Mouse (Mus musculus) kidney, embryonic 14.5 days (tissue): ENCODE measurements around the gene Ptprm. TPM values are rescaled to one million over a fixed set of nuclear protein-coding genes. Genes with fewer than 3 reads are reported as not detected.

ENCODE experiments used
- ATAC-seq: fragments of 200-750 bp; cut with Nextera tagmentation; 2 replicates; pipeline ENCODE4 v1.8.0; 2017; ENCODE audit warnings: moderate number of reproducible peaks, mild to moderate bottlenecking, moderate TSS enrichment, moderate library complexity; ENCODE audit not compliant: low FRiP score, low TSS enrichment
- H3K27ac ChIP-seq: fragments of 300-500 bp; sonication (generic); 2 replicates; pipeline ENCODE4 v1.5.1; 2014; ENCODE audit warnings: low read depth, mild to moderate bottlenecking, low read length, moderate library complexity, mixed read lengths
- H3K27me3 ChIP-seq: fragments of 300-500 bp; sonication (generic); 2 replicates; pipeline ENCODE4 v1.6.1; 2014; ENCODE audit warnings: mild to moderate bottlenecking, low read length; ENCODE audit not compliant: control insufficient read depth, insufficient read depth
- H3K36me3 ChIP-seq: fragments of 300-500 bp; sonication (generic); 2 replicates; pipeline ENCODE4 v1.6.1; 2014; ENCODE audit warnings: low read length, mixed read lengths; ENCODE audit not compliant: control insufficient read depth, insufficient read depth
- H3K4me1 ChIP-seq: fragments of 300-500 bp; sonication (generic); 2 replicates; pipeline ENCODE4 v1.6.1; 2014; ENCODE audit warnings: low read length, mixed read lengths; ENCODE audit not compliant: control insufficient read depth, insufficient read depth
- H3K4me2 ChIP-seq: fragments of 300-500 bp; sonication (generic); replicated peaks from 2 replicates; pipeline ENCODE4 v1.6.1; 2014; ENCODE audit warnings: low read depth, mild to moderate bottlenecking, low read length
- H3K4me3 ChIP-seq: fragments of 300-500 bp; sonication (generic); 2 replicates; pipeline ENCODE4 v1.5.1; 2014; ENCODE audit warnings: mild to moderate bottlenecking, low read length
- H3K9ac ChIP-seq: fragments of 300-500 bp; sonication (generic); 2 replicates; pipeline ENCODE4 v1.6.1; 2014; ENCODE audit warnings: low read depth, mild to moderate bottlenecking, low read length, moderate library complexity
- H3K9me3 ChIP-seq: fragments of 300-500 bp; sonication (generic); 2 replicates; pipeline ENCODE4 v1.6.1; 2016; ENCODE audit warnings: low read length; ENCODE audit not compliant: control insufficient read depth
- WGBS: fragments of 180-500 bp; shearing (Covaris S2); extraction: QIAGEN DNeasy Blood & Tissue Kit; methylation state at CpG from one replicate; pipeline ENCODE4 v1.1.7; 2014; 5-methylcytosine and 5-hydroxymethylcytosine counted together
- polyA plus RNA-seq: library from polyadenylated mRNA; unstranded; fragments of >200 nt; fragmentation: Nextera tagmentation; extraction: Ambion mirVana; gene quantifications from 2 replicates; pipeline ENCODE4 v1.2.1, GENCODE M21; 2014

The Ptprm gene
- polyA plus RNA-seq, 1 experiment from 2014 or later = 22.6 TPM

DNA sequence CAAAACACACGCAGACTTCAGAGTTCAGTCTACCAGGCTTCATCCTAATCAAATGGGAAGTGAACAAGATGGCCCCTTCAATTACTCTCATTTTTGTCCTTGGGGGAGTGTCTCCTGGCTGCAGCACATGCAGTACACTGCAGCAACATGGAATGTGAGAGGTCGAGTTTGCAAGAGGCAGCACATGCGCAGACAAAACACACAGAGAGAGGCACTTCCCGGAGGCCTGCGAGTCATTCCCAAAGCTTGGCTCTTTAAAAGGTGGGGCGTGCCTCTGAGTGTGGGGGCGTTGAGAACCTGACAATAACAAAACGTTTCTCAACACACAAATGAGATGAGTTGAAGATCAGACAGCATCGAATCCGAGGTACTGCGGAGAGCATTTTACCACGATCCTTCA lies 215.3 kb downstream of the Ptprm start:
- Histone ChIP-seq H3K4me3 (no peak overlapping the region), H3K27ac (no peak overlapping the region), H3K4me1 (no peaks in the 10 kb centered on the region; the same call in 1 of the 2 replicates), H3K9ac (no peak overlapping the region), H3K36me3 (no peaks in the 10 kb centered on the region), H3K4me2 (no peak overlapping the region), H3K9me3 (no peaks in the 10 kb centered on the region), H3K27me3 (no peaks in the 10 kb centered on the region)
- ATAC-seq = no peak
- 69% methylated on average over 12 of the region's 12 CpGs for WGBS

DNA sequence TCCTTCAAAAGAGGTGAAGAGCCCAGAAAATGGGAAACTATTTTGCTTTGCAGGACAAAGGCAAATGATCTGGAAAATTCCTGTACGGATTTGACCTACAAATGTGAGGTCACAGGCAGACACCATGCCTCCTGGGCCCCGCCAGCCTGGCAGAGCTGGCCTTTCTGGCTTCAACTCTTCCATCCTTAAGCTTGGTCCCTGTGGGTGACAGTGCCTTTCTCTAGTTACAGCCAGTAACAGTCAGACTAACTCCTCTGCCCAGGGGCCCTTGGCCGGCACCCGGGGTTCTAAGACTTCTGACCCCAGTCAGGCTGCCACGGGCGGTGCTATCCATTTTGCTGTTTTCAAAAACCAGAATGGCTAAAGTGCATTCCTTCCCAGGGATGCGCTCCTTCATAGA lies 217.4 kb downstream of the Ptprm start:
- H3K4me2 ChIP-seq = no peak overlapping the region
- no peak overlapping the region for H3K9ac ChIP-seq
- H3K27ac ChIP-seq = no peak overlapping the region
- no peaks in the 10 kb centered on the region for H3K27me3 ChIP-seq
- H3K36me3 ChIP-seq = no peaks in the 10 kb centered on the region
- no peak for ATAC-seq
- no peak overlapping the region for H3K4me3 ChIP-seq
- WGBS = 64% methylated on average over 7 of the region's 7 CpGs
- no peaks in the 10 kb centered on the region for H3K9me3 ChIP-seq
- peaks cover 8% of the 10 kb centered on the region; the same call in 1 of the 2 replicates for H3K4me1 ChIP-seq

DNA sequence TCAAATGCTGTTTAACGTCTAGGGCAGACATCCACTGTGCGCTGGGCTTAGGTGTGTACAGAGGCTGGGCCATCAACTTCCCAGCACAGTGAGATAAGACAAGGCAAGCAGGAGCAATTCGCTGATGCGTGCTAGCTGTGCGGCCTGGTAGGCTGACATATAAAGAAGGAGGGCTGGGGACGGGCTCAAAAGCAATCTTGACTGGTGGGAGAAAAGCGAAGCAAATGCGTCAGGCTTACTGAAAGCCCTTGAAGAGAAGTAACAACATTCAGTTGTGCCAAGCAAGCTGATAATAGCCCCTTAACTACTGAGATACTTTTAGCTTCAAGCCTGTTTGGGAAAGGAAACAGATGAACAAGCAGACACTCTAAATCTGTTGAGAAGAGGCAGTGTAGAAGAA lies 217.8 kb downstream of the Ptprm start:
- 73% methylated on average over 8 of the region's 8 CpGs for WGBS
- no peaks in the 10 kb centered on the region for H3K36me3 ChIP-seq
- H3K4me1 ChIP-seq = peaks cover 8% of the 10 kb centered on the region; the same call in 1 of the 2 replicates
- ATAC-seq = no peak
- no peak overlapping the region for H3K27ac ChIP-seq
- H3K9ac ChIP-seq = no peak overlapping the region
- no peaks in the 10 kb centered on the region for H3K9me3 ChIP-seq
- no peaks in the 10 kb centered on the region for H3K27me3 ChIP-seq
- H3K4me2 ChIP-seq = no peak overlapping the region
- no peak overlapping the region for H3K4me3 ChIP-seq

DNA sequence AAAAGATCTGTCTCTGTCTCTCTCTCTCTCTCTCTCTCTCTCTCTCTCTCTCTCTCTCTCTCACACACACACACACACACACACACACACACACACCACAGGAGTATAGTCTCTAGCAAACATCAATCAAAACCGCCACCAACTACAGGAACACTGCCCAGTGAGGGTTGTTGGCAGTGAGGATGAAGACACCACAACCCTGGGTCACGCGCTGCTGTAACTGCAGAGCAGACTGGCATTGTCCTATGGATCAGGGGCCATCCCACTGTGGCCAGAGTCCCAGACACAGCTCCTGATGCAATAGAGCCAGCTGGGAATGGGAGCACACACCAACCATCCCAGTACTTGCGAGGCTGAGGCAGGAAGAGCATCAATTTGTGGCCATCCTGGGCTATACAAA lies 220.0 kb downstream of the Ptprm start:
- Histone ChIP-seq H3K4me2 (no peak overlapping the region), H3K9ac (no peak overlapping the region), H3K36me3 (no peaks in the 10 kb centered on the region), H3K9me3 (no peaks in the 10 kb centered on the region), H3K27ac (no peak overlapping the region), H3K27me3 (no peaks in the 10 kb centered on the region), H3K4me3 (no peak overlapping the region), H3K4me1 (peaks cover 8% of the 10 kb centered on the region; the same call in 1 of the 2 replicates)
- ATAC-seq = no peak
- WGBS = 91% methylated on average over 4 of the region's 4 CpGs

GRCm38 (mm10) chr17:67133440-67134103 lies 220.7 kb downstream of the Ptprm start:
- Histone ChIP-seq H3K9ac (no peak overlapping the region), H3K36me3 (no peaks in the 10 kb centered on the region), H3K9me3 (no peaks in the 10 kb centered on the region), H3K27me3 (no peaks in the 10 kb centered on the region), H3K4me3 (no peak overlapping the region), H3K27ac (peak overlapping the region; percentile 30; the same call in 1 of the 2 replicates), H3K4me1 (peaks cover 8% of the 10 kb centered on the region; the same call in 1 of the 2 replicates), H3K4me2 (no peak overlapping the region)
- WGBS = 34% methylated on average over 13 of the region's 13 CpGs
- peak; percentile 71; the same call in 1 of the 2 replicates for ATAC-seq

DNA sequence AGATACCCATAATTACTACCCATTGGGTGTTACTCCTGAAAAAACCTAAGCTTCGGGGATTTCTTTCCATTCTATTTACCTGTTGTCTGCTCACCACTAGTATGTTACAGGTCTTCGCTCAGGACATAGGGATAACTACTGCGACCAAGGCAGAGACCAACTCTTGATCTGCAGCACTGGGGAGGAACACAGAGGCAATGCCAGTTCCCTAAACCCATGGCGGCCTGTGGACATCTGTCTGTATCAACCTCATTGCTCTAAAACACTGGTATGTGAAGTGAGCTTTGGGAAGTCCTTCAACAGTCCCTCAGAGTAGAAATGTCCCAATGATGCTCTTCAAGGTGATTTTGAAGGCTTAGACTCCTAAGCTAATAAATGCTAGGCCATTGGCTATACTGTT lies 221.2 kb downstream of the Ptprm start:
- H3K9ac ChIP-seq = no peak overlapping the region
- 93% methylated on average over 4 of the region's 4 CpGs for WGBS
- no peak overlapping the region for H3K4me3 ChIP-seq
- 0 out of 2 replicates have a peak, but pooled peaks have one; percentile 9 for ATAC-seq
- H3K27me3 ChIP-seq = no peaks in the 10 kb centered on the region
- no peak overlapping the region for H3K4me2 ChIP-seq
- H3K9me3 ChIP-seq = no peaks in the 10 kb centered on the region
- peak overlapping the region; percentile 17; the same call in 1 of the 2 replicates for H3K27ac ChIP-seq
- H3K36me3 ChIP-seq = no peaks in the 10 kb centered on the region
- peaks cover 8% of the 10 kb centered on the region; the same call in 1 of the 2 replicates for H3K4me1 ChIP-seq

- no peaks in the 10 kb centered on the region for H3K27me3 ChIP-seq
- no peak overlapping the region for H3K9ac ChIP-seq
- no peaks in the 10 kb centered on the region for H3K4me1 ChIP-seq
- H3K4me2 ChIP-seq = no peak overlapping the region
- 70% methylated on average over 7 of the region's 7 CpGs for WGBS
- no peak for ATAC-seq
- H3K4me3 ChIP-seq = no peak overlapping the region
- no peaks in the 10 kb centered on the region for H3K36me3 ChIP-seq
- no peak overlapping the region for H3K27ac ChIP-seq
- no peaks in the 10 kb centered on the region for H3K9me3 ChIP-seq
Measured at GRCm38 (mm10) chr17:67127530-67127929, 226.7 kb downstream of the Ptprm start.

DNA sequence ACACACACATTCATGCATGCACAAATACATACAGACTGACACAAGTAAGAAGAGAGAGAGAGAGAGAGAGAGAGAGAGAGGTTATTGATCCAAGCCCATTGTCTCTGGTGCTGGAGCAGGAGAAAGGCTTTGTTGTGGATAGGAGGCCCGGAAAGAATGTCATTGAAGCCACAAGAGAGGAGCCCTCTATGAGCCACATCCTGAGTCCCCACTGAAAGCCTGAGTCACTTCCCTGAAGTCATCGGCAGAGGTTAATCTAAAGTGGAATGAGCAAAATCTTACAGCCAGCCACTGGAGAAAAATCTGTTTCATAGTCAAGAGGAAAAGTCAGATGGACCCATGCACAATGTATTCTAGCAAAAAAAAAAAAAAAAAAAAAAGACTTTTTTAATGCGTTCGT lies 228.7 kb downstream of the Ptprm start:
- H3K9ac ChIP-seq = no peak overlapping the region
- 83% methylated on average over 4 of the region's 4 CpGs for WGBS
- H3K9me3 ChIP-seq = no peaks in the 10 kb centered on the region
- H3K27me3 ChIP-seq = no peaks in the 10 kb centered on the region
- no peak overlapping the region for H3K4me2 ChIP-seq
- ATAC-seq = no peak
- H3K36me3 ChIP-seq = no peaks in the 10 kb centered on the region
- no peak overlapping the region for H3K27ac ChIP-seq
- no peaks in the 10 kb centered on the region for H3K4me1 ChIP-seq
- no peak overlapping the region for H3K4me3 ChIP-seq

- no peak for ATAC-seq
- no peaks in the 10 kb centered on the region for H3K4me1 ChIP-seq
- H3K4me3 ChIP-seq = no peak overlapping the region
- H3K9me3 ChIP-seq = no peaks in the 10 kb centered on the region
- H3K27me3 ChIP-seq = no peaks in the 10 kb centered on the region
- H3K27ac ChIP-seq = no peak overlapping the region
- no peak overlapping the region for H3K4me2 ChIP-seq
- no peak overlapping the region for H3K9ac ChIP-seq
- no peaks in the 10 kb centered on the region for H3K36me3 ChIP-seq
- WGBS = 80% methylated on average over 5 of the region's 5 CpGs
Measured at GRCm38 (mm10) chr17:67124294-67124693, 230.0 kb downstream of the Ptprm start.
